15 mouse cellular contexts compared by ENCODE assay signal in genomic region chr7:115734137-115734536, GRCm38 (mm10).
DNase-seq lines count a peak whose midpoint lies in the region; ATAC-seq and TF ChIP-seq lines count a peak whose summit lies in the region.
"Had no signal": no experiment of that assay in that cellular context is flagged by ENCODE, and none has a peak within 500 bp of the region (broad histone marks: within the 10 kb centered on the region; RNA-seq: fewer than 3 reads in every experiment).

No protein-coding gene starts in this region.

- no peaks in the 10 kb centered on the region for H3K79me2 ChIP-seq in heart, adult 2 months (replicated peaks; ENCODE audit: control insufficient read depth, insufficient read depth, low read length)

- H3K4me3 ChIP-seq in limb, embryonic 14.5 days (replicated peaks; ENCODE audit: low read length): no peak overlapping the region
- no peak overlapping the region for H3K4me3 ChIP-seq in limb, embryonic 10.5 days
- H3K4me3 ChIP-seq in stomach, postnatal 0 days (ENCODE audit: low read depth, low read length): no peak overlapping the region
- no peak overlapping the region for H3K4me3 ChIP-seq in forebrain, postnatal 0 days (ENCODE audit: low read depth, low read length)
- no peak overlapping the region for H3K4me3 ChIP-seq in heart, adult 2 months
- H3K4me3 ChIP-seq: heart, embryonic 12.5 days; left cerebral cortex, adult 2 months; liver, embryonic 15.5 days; midbrain, embryonic 15.5 days had no signal

- no peaks in the 10 kb centered on the region for H3K4me1 ChIP-seq in limb, embryonic 14.5 days (ENCODE audit: control insufficient read depth, insufficient read depth, low read length)
- no peaks in the 10 kb centered on the region for H3K4me1 ChIP-seq in limb, embryonic 10.5 days
- H3K4me1 ChIP-seq in stomach, postnatal 0 days (replicated peaks; ENCODE audit: control insufficient read depth, insufficient read depth): no peaks in the 10 kb centered on the region
- no peaks in the 10 kb centered on the region for H3K4me1 ChIP-seq in forebrain, postnatal 0 days (ENCODE audit: insufficient read depth)
- H3K4me1 ChIP-seq in heart, adult 2 months (ENCODE audit: control insufficient read depth, insufficient read depth, low read length): no peaks in the 10 kb centered on the region
- H3K4me1 ChIP-seq: liver, embryonic 15.5 days; midbrain, embryonic 15.5 days had no signal

- no peak for ATAC-seq in limb, embryonic 14.5 days (ENCODE audit: low FRiP score, low read depth)
- peak; percentile 47; the same call in 1 of the 2 replicates for ATAC-seq in erythroid progenitor cell, adult 5-6 weeks (replicated peaks; ENCODE audit: low FRiP score, poor library complexity, severe bottlenecking)
- no peak for ATAC-seq in stomach, postnatal 0 days (ENCODE audit: low FRiP score, low TSS enrichment)
- ATAC-seq in forebrain, postnatal 0 days: no peak
- ATAC-seq: hindbrain, embryonic 16.5 days; midbrain, embryonic 15.5 days had no signal

- no peak for TF ChIP-seq CTCF in stomach, postnatal 0 days (IDR thresholded peaks at IDR 0.05; ENCODE audit: low read depth)
- no peak for TF ChIP-seq CTCF in forebrain, postnatal 0 days (IDR thresholded peaks at IDR 0.05; ENCODE audit: low read depth)
- no peak for TF ChIP-seq CTCF in heart, adult 2 months (IDR thresholded peaks at IDR 0.05)

- H3K9me3 ChIP-seq in limb, embryonic 14.5 days (ENCODE audit: control insufficient read depth, low read length): no peaks in the 10 kb centered on the region
- no peaks in the 10 kb centered on the region for H3K9me3 ChIP-seq in limb, embryonic 10.5 days (replicated peaks)
- no peaks in the 10 kb centered on the region for H3K9me3 ChIP-seq in stomach, postnatal 0 days (ENCODE audit: control insufficient read depth, low read length)
- no peaks in the 10 kb centered on the region for H3K9me3 ChIP-seq in forebrain, postnatal 0 days (ENCODE audit: low read length)
- H3K9me3 ChIP-seq: heart, embryonic 12.5 days; liver, embryonic 15.5 days; midbrain, embryonic 15.5 days had no signal

- 65% methylated on average over 7 of the region's 7 CpGs for WGBS in limb, embryonic 14.5 days
- 84% methylated on average over 7 of the region's 7 CpGs for WGBS in limb, embryonic 10.5 days
- 44% methylated on average over 7 of the region's 7 CpGs for WGBS in stomach, postnatal 0 days
- 51% methylated on average over 7 of the region's 7 CpGs for WGBS in forebrain, postnatal 0 days
- 40% methylated on average over 7 of the region's 7 CpGs for WGBS in heart, adult 2 months

- H3K27me3 ChIP-seq in limb, embryonic 14.5 days (ENCODE audit: control insufficient read depth, insufficient read depth, low read length): no peaks in the 10 kb centered on the region
- H3K27me3 ChIP-seq in limb, embryonic 10.5 days (ENCODE audit: low read depth, poor library complexity, severe bottlenecking): no peaks in the 10 kb centered on the region
- no peaks in the 10 kb centered on the region for H3K27me3 ChIP-seq in stomach, postnatal 0 days (ENCODE audit: control insufficient read depth, insufficient read depth, low read length)
- no peaks in the 10 kb centered on the region for H3K27me3 ChIP-seq in forebrain, postnatal 0 days (ENCODE audit: insufficient read depth, low read length)
- no peaks in the 10 kb centered on the region for H3K27me3 ChIP-seq in heart, adult 2 months (ENCODE audit: control insufficient read depth, insufficient read depth, low read length)
- H3K27me3 ChIP-seq: heart, embryonic 12.5 days; liver, embryonic 15.5 days; midbrain, embryonic 15.5 days had no signal

- no peak overlapping the region for H3K4me2 ChIP-seq in limb, embryonic 14.5 days (replicated peaks; ENCODE audit: low read depth, low read length, severe bottlenecking)
- no peak overlapping the region for H3K4me2 ChIP-seq in stomach, postnatal 0 days (replicated peaks; ENCODE audit: low read depth)
- no peak overlapping the region for H3K4me2 ChIP-seq in forebrain, postnatal 0 days (ENCODE audit: low read depth)
- H3K4me2 ChIP-seq: heart, embryonic 12.5 days; liver, embryonic 15.5 days; midbrain, embryonic 15.5 days had no signal

- H3K36me3 ChIP-seq in limb, embryonic 14.5 days (ENCODE audit: control insufficient read depth, insufficient read depth, low read length): no peaks in the 10 kb centered on the region
- H3K36me3 ChIP-seq in limb, embryonic 10.5 days: no peaks in the 10 kb centered on the region
- no peaks in the 10 kb centered on the region for H3K36me3 ChIP-seq in stomach, postnatal 0 days (ENCODE audit: control insufficient read depth, insufficient read depth, low read length)
- no peaks in the 10 kb centered on the region for H3K36me3 ChIP-seq in forebrain, postnatal 0 days (ENCODE audit: insufficient read depth)
- no peaks in the 10 kb centered on the region for H3K36me3 ChIP-seq in heart, adult 2 months (ENCODE audit: control insufficient read depth, insufficient read depth, low read length)
- H3K36me3 ChIP-seq: heart, embryonic 12.5 days; liver, embryonic 15.5 days; midbrain, embryonic 15.5 days had no signal

- H3K9ac ChIP-seq in limb, embryonic 14.5 days (ENCODE audit: low read depth, low read length, severe bottlenecking): no peak overlapping the region
- no peak overlapping the region for H3K9ac ChIP-seq in stomach, postnatal 0 days (ENCODE audit: low read length)
- H3K9ac ChIP-seq in forebrain, postnatal 0 days: no peak overlapping the region
- H3K9ac ChIP-seq in heart, adult 2 months (ENCODE audit: low read depth, low read length): no peak overlapping the region
- H3K9ac ChIP-seq: heart, embryonic 12.5 days; liver, embryonic 15.5 days; midbrain, embryonic 15.5 days had no signal

- peak; percentile 58 for DNase-seq in limb, embryonic 14.5 days (ENCODE audit: low spot score)
- no peak for DNase-seq in limb, embryonic 10.5 days (ENCODE audit: low spot score)
- DNase-seq in CD8-positive naive resting alpha-beta T cell, adult 2 months (ENCODE audit: low read depth in 2 of 2, low spot score in 2 of 2): peak; percentile 2 to 35
- DNase-seq in stomach, postnatal 0 days (ENCODE audit: low spot score): peak; percentile 24
- no peak for DNase-seq in forebrain, postnatal 0 days
- DNase-seq in heart, adult 2 months: no peak
- DNase-seq in adrenal gland, postnatal 14 days: no peak
- DNase-seq: cerebellum, adult 18-20 months; kidney, postnatal 14 days had no signal

- no peak overlapping the region for H3K27ac ChIP-seq in limb, embryonic 14.5 days (replicated peaks; ENCODE audit: low read depth, low read length)
- no peak overlapping the region for H3K27ac ChIP-seq in limb, embryonic 10.5 days
- H3K27ac ChIP-seq in stomach, postnatal 0 days (replicated peaks): no peak overlapping the region
- no peak overlapping the region for H3K27ac ChIP-seq in forebrain, postnatal 0 days (ENCODE audit: low read depth, low read length)
- no peak overlapping the region for H3K27ac ChIP-seq in heart, adult 2 months
- H3K27ac ChIP-seq: left cerebral cortex, adult 2 months; liver, embryonic 15.5 days; midbrain, embryonic 15.5 days had no signal

- TF ChIP-seq EP300 in stomach, postnatal 0 days (optimal IDR thresholded peaks at IDR 0.05): no peak
- no peak for TF ChIP-seq EP300 in heart, adult 2 months (IDR thresholded peaks at IDR 0.05; ENCODE audit: insufficient read depth, low read depth, low read length)

- TF ChIP-seq POLR2A in limb, embryonic 14.5 days (IDR thresholded peaks at IDR 0.05; ENCODE audit: borderline replicate concordance, extremely low read depth, insufficient read depth, insufficient read length): no peak
- TF ChIP-seq POLR2A in heart, adult 2 months (IDR thresholded peaks at IDR 0.05; ENCODE audit: insufficient read depth, low read depth, low read length): no peak

- intact Hi-C loops in heart, adult 2 months (cut with DNase I): no loop called here

Comparison
In these comparisons a context has a peak if more than half of its experiments do, and no peak if none do; other contexts are left out.
1. DNase-seq: peak in limb, embryonic 14.5 days (single experiment), CD8-positive naive resting alpha-beta T cell, adult 2 months (2 of 2) and stomach, postnatal 0 days (single experiment); none in limb, embryonic 10.5 days (single experiment), forebrain, postnatal 0 days (single experiment), heart, adult 2 months (0 of 2) and adrenal gland, postnatal 14 days (single experiment).